Mouse (Mus musculus) embryonic facial prominence, embryonic 13.5 days (tissue): ENCODE data around the gene Gm20695. TPM values are rescaled to one million over a fixed set of nuclear protein-coding genes. Genes with fewer than 3 reads are reported as not detected.

Experiments
- ATAC-seq: fragments of 200-750 bp; cut with Nextera tagmentation; 2 replicates; pipeline ENCODE4 v1.8.0; 2017; ENCODE audit warnings: low read depth; ENCODE audit not compliant: insufficient number of reproducible peaks, insufficient read depth, low FRiP score, low TSS enrichment
- H3K27ac ChIP-seq: fragments of 300-500 bp; sonication (generic); 2 replicates; pipeline ENCODE4 v1.5.1; 2015; ENCODE audit warnings: moderate library complexity, mild to moderate bottlenecking, inconsistent platforms
- H3K27me3 ChIP-seq: fragments of 300-500 bp; sonication (generic); 2 replicates; pipeline ENCODE4 v1.6.1; 2015; ENCODE audit warnings: mild to moderate bottlenecking, inconsistent platforms
- H3K36me3 ChIP-seq: fragments of 300-500 bp; sonication (generic); 2 replicates; pipeline ENCODE4 v1.6.1; 2015; ENCODE audit warnings: mild to moderate bottlenecking, inconsistent platforms
- H3K4me1 ChIP-seq: fragments of 300-500 bp; sonication (generic); 2 replicates; pipeline ENCODE4 v1.6.1; 2015; ENCODE audit warnings: inconsistent platforms
- H3K4me2 ChIP-seq: fragments of 300-500 bp; sonication (generic); 2 replicates; pipeline ENCODE4 v1.6.1; 2015; ENCODE audit warnings: moderate library complexity, mild to moderate bottlenecking, inconsistent platforms
- H3K4me3 ChIP-seq: fragments of 300-500 bp; sonication (generic); 2 replicates; pipeline ENCODE4 v1.5.1; 2015; ENCODE audit warnings: mild to moderate bottlenecking, inconsistent platforms
- H3K9ac ChIP-seq: fragments of 300-500 bp; sonication (generic); 2 replicates; pipeline ENCODE4 v1.6.1; 2015; ENCODE audit warnings: mild to moderate bottlenecking, inconsistent platforms
- H3K9me3 ChIP-seq: fragments of 300-500 bp; sonication (generic); 2 replicates; pipeline ENCODE4 v1.6.1; 2016; ENCODE audit warnings: inconsistent platforms
- WGBS: fragments of 180-500 bp; shearing (Covaris S2); methylation state at CpG from one replicate; pipeline ENCODE4 v1.1.7; 2015; ENCODE audit warnings: mixed read lengths; 5-methylcytosine and 5-hydroxymethylcytosine counted together
- polyA plus RNA-seq: library from polyadenylated mRNA; unstranded; fragments of >200 nt; fragmentation: Nextera tagmentation; extraction: Ambion mirVana; gene quantifications from 2 replicates; pipeline ENCODE4 v1.2.1, GENCODE M21; 2015

Gm20695 gene
- polyA plus RNA-seq, 1 experiment from 2014 or later, result 2.1 TPM

DNA sequence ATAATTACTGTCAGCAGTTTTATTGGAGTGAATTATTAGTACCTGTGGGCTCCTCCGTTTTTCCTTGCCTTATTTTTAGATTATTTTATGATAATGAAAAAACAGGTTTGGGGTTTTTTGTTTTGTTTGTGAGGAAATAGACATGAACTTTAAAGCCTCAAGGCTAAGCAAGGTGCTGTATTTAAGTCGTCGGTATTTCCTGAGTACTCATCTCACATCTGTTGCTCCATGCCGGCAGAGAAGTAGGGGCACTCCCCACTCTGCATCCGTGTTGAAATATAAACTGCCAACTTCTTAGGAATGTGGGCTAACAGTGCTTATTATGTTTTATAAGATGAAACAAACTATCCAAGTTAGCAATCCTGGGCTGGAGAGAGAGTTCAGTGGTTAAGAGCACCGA lies 11.6 kb downstream of the Gm20695 start:
- H3K9me3 ChIP-seq, result no peaks in the 10 kb centered on the region
- whole genome bisulfite sequencing, result 81% methylated on average over 6 of the region's 6 CpGs
- no peak for ATAC-seq
- no peak overlapping the region for H3K9ac ChIP-seq
- H3K36me3 ChIP-seq, result peaks cover 52% of the 10 kb centered on the region
- no peak overlapping the region for H3K4me2 ChIP-seq
- peaks cover 10% of the 10 kb centered on the region; the same call in 1 of the 2 replicates for H3K4me1 ChIP-seq
- H3K4me3 ChIP-seq, result no peak overlapping the region
- H3K27me3 ChIP-seq, result no peaks in the 10 kb centered on the region
- no peak overlapping the region for H3K27ac ChIP-seq

DNA sequence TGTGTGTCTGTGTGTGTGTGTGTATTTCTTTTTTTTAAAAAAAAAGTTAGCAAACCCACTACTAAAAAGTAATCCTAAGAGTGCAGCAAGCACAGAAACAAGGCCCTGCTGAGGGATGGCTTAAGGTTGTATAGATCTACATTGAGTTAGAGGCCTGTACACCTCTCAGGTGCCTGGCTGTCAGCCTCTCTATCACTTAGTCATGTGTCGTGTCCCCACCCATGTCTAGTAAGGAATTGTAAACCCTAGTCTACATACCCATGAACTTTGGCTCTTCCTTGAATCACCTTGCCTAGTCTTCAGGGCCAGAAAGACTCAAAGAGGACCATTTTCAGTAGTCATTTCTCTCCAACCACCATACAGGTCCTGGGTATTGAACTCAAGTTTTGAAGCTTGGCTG lies 12.1 kb downstream of the Gm20695 start:
- no peaks in the 10 kb centered on the region for H3K9me3 ChIP-seq
- WGBS, result 85% methylated on average over 1 of the region's 1 CpGs

GRCm38 (mm10) chr16:3907471-3907870 lies 23.0 kb downstream of the Gm20695 start:
- Histone ChIP-seq H3K36me3 (peaks cover 51% of the 10 kb centered on the region), H3K4me1 (peaks cover 5% of the 10 kb centered on the region; the same call in 1 of the 2 replicates), H3K27me3 (no peaks in the 10 kb centered on the region), H3K4me3 (no peak overlapping the region), H3K4me2 (0 out of 2 replicates have a peak overlapping the region, but pooled peaks have one; percentile 75), H3K9ac (no peak overlapping the region), H3K27ac (no peak overlapping the region), H3K9me3 (no peaks in the 10 kb centered on the region)
- ATAC-seq, result no peak
- 76% methylated on average over 2 of the region's 2 CpGs for WGBS

More for the DNA sequence above, 12.1 kb downstream of the Gm20695 start:
- peaks cover 57% of the 10 kb centered on the region for H3K36me3 ChIP-seq
- no peak overlapping the region for H3K4me3 ChIP-seq
- ATAC-seq, result no peak
- no peak overlapping the region for H3K9ac ChIP-seq
- peaks cover 10% of the 10 kb centered on the region; the same call in 1 of the 2 replicates for H3K4me1 ChIP-seq
- no peak overlapping the region for H3K27ac ChIP-seq
- no peaks in the 10 kb centered on the region for H3K27me3 ChIP-seq
- H3K4me2 ChIP-seq, result no peak overlapping the region

DNA sequence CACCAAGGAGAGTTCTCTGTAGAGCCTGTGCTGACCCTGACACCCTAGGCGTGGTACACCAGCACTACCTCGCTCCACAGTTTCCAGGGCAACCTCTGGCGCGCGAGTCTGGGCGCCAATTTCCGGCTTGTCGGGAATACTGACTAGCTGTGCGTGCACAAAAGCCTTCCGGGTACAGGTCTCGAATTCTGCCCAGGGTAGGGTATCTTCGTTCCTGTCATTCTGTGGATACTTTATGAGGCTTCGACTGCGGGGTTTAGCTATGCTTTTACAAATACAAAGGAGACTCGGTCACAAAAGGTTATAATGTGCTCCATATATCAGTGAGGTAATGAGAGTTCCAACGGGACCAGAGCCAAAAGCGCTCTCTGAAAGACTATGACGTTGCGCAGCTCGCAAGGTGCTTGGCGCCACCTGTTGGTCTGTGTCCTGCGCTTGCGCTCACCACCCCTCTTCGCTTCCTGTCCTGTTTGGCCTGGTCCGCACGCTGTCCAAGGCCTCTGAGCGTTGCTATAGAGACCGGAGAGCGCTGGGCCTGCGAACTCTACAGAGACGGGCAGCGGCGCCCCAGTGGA lies 24.2 kb downstream of the Gm20695 start, which contains the start of the genes 1700037C18Rik and Cluap1:
1700037C18Rik (minus strand) TSS at position 153 of the 575 bp plus-strand sequence.
Cluap1 (plus strand) TSS at position 265 of the 575 bp plus-strand sequence.
- H3K27ac ChIP-seq, result peak within 1 kb of the TSS; percentile 66
- ATAC-seq, result peak; percentile 90
- H3K27me3 ChIP-seq, result no peaks in the 10 kb centered on the region
- H3K4me2 ChIP-seq, result peak within 1 kb of the TSS; percentile 75
- no peaks in the 10 kb centered on the region for H3K9me3 ChIP-seq
- peak within 1 kb of the TSS; percentile 86 for H3K9ac ChIP-seq
- WGBS, result 2% methylated on average over 33 of the region's 33 CpGs
- H3K4me3 ChIP-seq, result peak within 1 kb of the TSS; percentile 71
- H3K36me3 ChIP-seq, result peaks cover 53% of the 10 kb centered on the region
- H3K4me1 ChIP-seq, result peaks cover 5% of the 10 kb centered on the region; the same call in 1 of the 2 replicates

GRCm38 (mm10) chr16:3909118-3909517 lies 24.7 kb downstream of the Gm20695 start:
- H3K4me3 ChIP-seq, result peak overlapping the region; percentile 71
- no peaks in the 10 kb centered on the region for H3K27me3 ChIP-seq
- peak overlapping the region; percentile 86 for H3K9ac ChIP-seq
- H3K4me2 ChIP-seq, result peak overlapping the region; percentile 75
- 7% methylated on average over 20 of the region's 20 CpGs for WGBS
- peak overlapping the region; percentile 66 for H3K27ac ChIP-seq
- ATAC-seq, result no peak
- H3K4me1 ChIP-seq, result peaks cover 5% of the 10 kb centered on the region; the same call in 1 of the 2 replicates
- H3K9me3 ChIP-seq, result no peaks in the 10 kb centered on the region
- peaks cover 52% of the 10 kb centered on the region for H3K36me3 ChIP-seq

DNA sequence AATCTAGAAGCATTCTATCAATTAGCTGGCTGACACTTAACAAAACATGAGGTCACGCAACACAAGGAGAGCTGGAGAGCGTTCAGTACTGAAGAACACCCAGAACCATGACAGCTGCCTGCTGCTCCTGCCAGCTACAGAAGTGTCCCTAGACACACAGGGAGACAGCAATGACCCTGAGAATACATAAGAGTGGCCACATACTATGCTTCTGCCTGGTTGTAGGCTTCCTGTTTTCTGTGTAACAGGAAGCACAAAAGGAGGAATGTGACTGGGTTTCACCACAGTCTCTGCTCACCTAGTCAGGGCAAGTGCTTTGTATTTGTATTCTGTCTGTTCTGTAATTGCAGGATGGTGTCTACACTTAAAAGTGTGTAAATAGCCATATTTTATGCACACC lies 36.3 kb downstream of the Gm20695 start:
- no peak for ATAC-seq
- Histone ChIP-seq H3K27me3 (no peaks in the 10 kb centered on the region), H3K9me3 (0 out of 2 replicates have a peak, but pooled peaks cover 4% of the 10 kb centered on the region), H3K36me3 (peaks cover 80% of the 10 kb centered on the region), H3K27ac (no peak overlapping the region), H3K4me1 (peaks cover 17% of the 10 kb centered on the region), H3K4me2 (no peak overlapping the region), H3K4me3 (no peak overlapping the region), H3K9ac (no peak overlapping the region)
- WGBS, result 95% methylated on average over 2 of the region's 2 CpGs

DNA sequence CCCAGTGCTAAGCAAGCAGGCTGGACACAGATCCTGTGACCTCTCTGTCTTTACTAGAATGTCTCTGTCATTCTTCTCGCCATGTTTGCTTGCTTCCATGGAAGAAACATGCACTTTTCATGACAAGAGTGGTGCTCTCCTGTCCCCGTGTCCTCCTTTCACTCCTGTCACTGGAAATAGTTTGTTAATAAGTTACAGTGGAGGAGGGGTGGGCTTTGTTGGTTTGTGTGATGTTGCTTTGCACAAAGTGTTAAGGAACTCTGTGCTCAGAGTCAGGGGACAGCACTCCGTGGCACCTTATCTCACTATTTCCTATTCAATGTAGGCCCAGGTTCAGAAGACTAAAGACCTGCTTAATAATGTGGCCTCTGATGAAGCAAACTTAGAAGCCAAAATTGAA lies 39.1 kb downstream of the Gm20695 start:
- H3K36me3 ChIP-seq, result peaks cover 74% of the 10 kb centered on the region
- 55% methylated on average over 3 of the region's 3 CpGs for WGBS
- no peak for ATAC-seq

GRCm38 (mm10) chr16:3923966-3924365 lies 39.5 kb downstream of the Gm20695 start:
- WGBS, result 15% methylated on average over 4 of the region's 4 CpGs
- no peak overlapping the region for H3K4me3 ChIP-seq

More for the DNA sequence above, 39.1 kb downstream of the Gm20695 start:
- Histone ChIP-seq H3K27ac (peak overlapping the region; percentile 92), H3K4me3 (no peak overlapping the region), H3K9ac (no peak overlapping the region), H3K4me2 (no peak overlapping the region), H3K9me3 (0 out of 2 replicates have a peak, but pooled peaks cover 4% of the 10 kb centered on the region), H3K27me3 (no peaks in the 10 kb centered on the region), H3K4me1 (peaks cover 17% of the 10 kb centered on the region)

GRCm38 (mm10) chr16:3928582-3928981 lies 44.1 kb downstream of the Gm20695 start:
- Histone ChIP-seq H3K4me3 (no peak overlapping the region), H3K4me1 (peaks cover 9% of the 10 kb centered on the region), H3K27ac (no peak overlapping the region), H3K4me2 (no peak overlapping the region), H3K9ac (no peak overlapping the region), H3K9me3 (0 out of 2 replicates have a peak, but pooled peaks cover 4% of the 10 kb centered on the region), H3K36me3 (peaks cover 80% of the 10 kb centered on the region), H3K27me3 (no peaks in the 10 kb centered on the region)
- no peak for ATAC-seq
- WGBS, result 72% methylated on average over 1 of the region's 1 CpGs

More at GRCm38 (mm10) chr16:3923966-3924365, 39.5 kb downstream of the Gm20695 start:
- H3K9me3 ChIP-seq, result 0 out of 2 replicates have a peak, but pooled peaks cover 4% of the 10 kb centered on the region
- H3K4me1 ChIP-seq, result peaks cover 17% of the 10 kb centered on the region
- peaks cover 72% of the 10 kb centered on the region for H3K36me3 ChIP-seq
- peak overlapping the region; percentile 92 for H3K27ac ChIP-seq
- no peaks in the 10 kb centered on the region for H3K27me3 ChIP-seq
- H3K9ac ChIP-seq, result no peak overlapping the region
- peak; percentile 86 for ATAC-seq
- H3K4me2 ChIP-seq, result no peak overlapping the region

GRCm38 (mm10) chr16:3929151-3929550 lies 44.7 kb downstream of the Gm20695 start:
- H3K4me1 ChIP-seq, result peaks cover 5% of the 10 kb centered on the region; the same call in 1 of the 2 replicates
- 77% methylated on average over 7 of the region's 7 CpGs for WGBS

DNA sequence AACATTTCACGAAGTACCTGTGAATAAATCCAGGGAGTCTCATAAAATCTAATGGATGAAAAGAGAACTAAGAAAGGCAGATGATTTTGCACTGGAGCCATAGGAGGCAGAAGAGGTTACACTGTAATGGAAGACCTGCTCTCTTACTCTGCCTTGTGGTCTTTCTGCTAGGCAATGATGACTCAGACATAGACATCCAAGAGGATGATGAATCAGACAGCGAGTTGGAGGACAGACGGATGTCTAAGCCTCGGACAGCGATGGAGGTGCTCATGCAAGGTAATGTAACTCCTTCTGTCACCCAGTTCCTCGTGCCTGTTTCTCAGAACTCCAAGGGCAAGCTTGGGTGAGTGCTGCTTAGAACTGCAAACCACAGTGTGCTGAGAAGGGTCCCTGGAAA lies 49.1 kb downstream of the Gm20695 start:
- Histone ChIP-seq H3K9ac (no peak overlapping the region), H3K27ac (no peak overlapping the region), H3K27me3 (no peaks in the 10 kb centered on the region), H3K4me3 (no peak overlapping the region), H3K9me3 (no peaks in the 10 kb centered on the region), H3K4me2 (no peak overlapping the region), H3K36me3 (peaks cover 89% of the 10 kb centered on the region), H3K4me1 (no peaks in the 10 kb centered on the region)
- no peak for ATAC-seq
- 89% methylated on average over 6 of the region's 6 CpGs for WGBS

More at GRCm38 (mm10) chr16:3929151-3929550, 44.7 kb downstream of the Gm20695 start:
- no peak overlapping the region for H3K9ac ChIP-seq
- ATAC-seq, result no peak
- H3K36me3 ChIP-seq, result peaks cover 80% of the 10 kb centered on the region
- H3K4me3 ChIP-seq, result no peak overlapping the region
- no peaks in the 10 kb centered on the region for H3K27me3 ChIP-seq
- no peak overlapping the region for H3K4me2 ChIP-seq
- no peak overlapping the region for H3K27ac ChIP-seq
- 0 out of 2 replicates have a peak, but pooled peaks cover 4% of the 10 kb centered on the region for H3K9me3 ChIP-seq

GRCm38 (mm10) chr16:3934091-3934490 lies 49.6 kb downstream of the Gm20695 start:
- Histone ChIP-seq H3K27me3 (no peaks in the 10 kb centered on the region), H3K36me3 (peaks cover 91% of the 10 kb centered on the region), H3K27ac (no peak overlapping the region), H3K4me3 (no peak overlapping the region), H3K9ac (no peak overlapping the region), H3K4me2 (no peak overlapping the region), H3K9me3 (no peaks in the 10 kb centered on the region), H3K4me1 (no peaks in the 10 kb centered on the region)
- 98% methylated on average over 1 of the region's 1 CpGs for WGBS
- no peak for ATAC-seq
